Mouse (Mus musculus): ENCODE measurements at regions not wholly inside any gene's neighbourhood (a gene's known extent, or its start where the extent isn't known, plus 50 kb on each side); places are given as distances from the start of the nearest gene placed in this dataset.

DNA sequence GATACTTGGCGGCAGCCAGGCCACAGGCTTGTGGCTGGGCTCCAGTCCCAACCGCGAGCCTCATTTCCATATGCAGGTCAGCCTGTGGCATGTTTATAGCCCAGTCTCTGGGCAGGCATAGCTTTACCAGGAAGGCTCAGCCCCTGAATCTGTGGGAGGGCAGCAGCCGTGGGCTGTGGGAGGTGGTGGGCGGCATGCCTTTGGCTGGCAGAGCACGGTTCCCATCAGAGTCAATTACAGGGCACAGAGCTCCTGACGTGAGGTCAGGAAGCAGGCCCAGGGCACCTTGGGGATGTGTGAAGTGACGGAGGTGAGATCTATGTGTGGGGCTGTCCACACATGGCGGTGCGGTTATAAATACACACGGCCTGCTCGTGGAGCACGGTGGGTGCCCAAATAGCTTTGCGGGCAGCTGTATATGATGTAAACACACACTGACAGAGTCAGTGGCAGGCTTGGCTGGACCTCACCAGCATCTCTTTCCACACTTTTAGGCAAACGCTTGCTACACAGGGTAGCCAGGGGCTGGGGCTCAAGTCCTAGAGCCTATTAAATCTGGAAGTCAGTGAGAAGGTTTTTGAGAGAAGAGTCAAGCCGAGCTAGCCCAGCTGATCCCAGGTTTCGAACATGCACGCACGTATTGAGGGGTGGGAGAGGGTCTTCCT is 71.8 kb downstream of the Gm525 start:
- Histone ChIP-seq H3K9me3 (ENCODE audit: control insufficient read depth, insufficient read depth, low read depth, low read length) (no peaks in the 10 kb centered on the region), H3K4me1 (ENCODE audit: control insufficient read depth in 2 of 2, insufficient read depth in 2 of 2, low read length in 2 of 2, poor library complexity in 1 of 2) (peaks cover 0 to 5% of the 10 kb centered on the region in 2 experiments; a peak in 1 of 4 replicates), H3K4me3 (ENCODE audit: insufficient read depth in 1 of 2, low read depth in 1 of 2, low read length in 2 of 2, poor library complexity in 1 of 2, severe bottlenecking in 1 of 2) (peak overlapping the region; percentile 32 to 38; a peak in 2 of 4 replicates), H3K36me3 (ENCODE audit: control insufficient read depth, insufficient read depth, low read length, poor library complexity, severe bottlenecking) (no peaks in the 10 kb centered on the region), H3K27ac (ENCODE audit: insufficient read depth, low read depth, low read length, poor library complexity, severe bottlenecking) (no peak overlapping the region), H3K9ac (ENCODE audit: insufficient read depth, low read depth, low read length, poor library complexity, severe bottlenecking) (no peak overlapping the region)
- no peak for DNase-seq (ENCODE audit: low read depth, low spot score)
- TF ChIP-seq HCFC1 (IDR thresholded peaks at IDR 0.05; ENCODE audit: borderline replicate concordance, insufficient read depth, low read length), result no peak
- TF ChIP-seq CHD2 (IDR thresholded peaks at IDR 0.05; ENCODE audit: low read depth, low read length), result no peak
- TF ChIP-seq MAFK (IDR thresholded peaks at IDR 0.05; ENCODE audit: insufficient read depth, low read depth, low read length), result no peak
- in situ Hi-C loops (cut with MboI; ENCODE audit: low sequenced_read_pairs in 2 of 2, unreplicated experiment in 2 of 2), result no loop called here

DNA sequence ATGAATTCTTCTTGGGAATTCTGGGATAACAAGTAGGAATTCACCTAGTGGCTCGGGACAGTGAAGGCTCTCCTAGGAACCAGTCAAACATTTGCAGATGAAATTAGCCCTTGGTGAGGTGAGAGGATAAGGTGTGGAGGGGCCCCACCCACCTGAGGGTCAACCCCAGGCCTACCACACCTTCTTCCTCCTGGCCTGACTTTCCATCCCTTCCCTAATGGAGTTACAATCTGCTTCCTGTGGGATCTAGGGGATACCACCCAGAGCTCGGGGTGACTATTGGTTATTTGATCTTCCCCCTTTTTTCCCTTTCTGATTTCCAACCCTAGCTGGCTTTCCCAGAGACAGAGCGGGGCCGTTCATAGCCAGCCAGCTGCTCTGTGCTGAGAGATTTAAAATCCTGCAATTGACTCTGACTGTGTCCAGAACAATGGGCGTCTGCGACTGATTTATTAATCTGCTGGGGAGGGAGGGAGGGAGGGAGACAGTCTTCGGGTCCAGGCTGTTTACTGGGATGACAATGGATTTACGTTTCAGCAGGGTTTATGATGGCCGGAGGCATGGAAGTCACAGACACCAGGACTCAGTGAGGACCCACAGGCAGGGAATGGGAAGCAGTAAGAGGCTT is 69.0 kb downstream of the Gm525 start:
- no peak for TF ChIP-seq ZNF384 (IDR thresholded peaks at IDR 0.05; ENCODE audit: low read depth, low read length)
- no peak for TF ChIP-seq HCFC1 (IDR thresholded peaks at IDR 0.05; ENCODE audit: borderline replicate concordance, insufficient read depth, low read length)
- no peak for TF ChIP-seq MAFK (IDR thresholded peaks at IDR 0.05; ENCODE audit: insufficient read depth, low read depth, low read length)
- TF ChIP-seq CHD2 (IDR thresholded peaks at IDR 0.05; ENCODE audit: low read depth, low read length), result no peak
- no peak for TF ChIP-seq ZC3H11A (IDR thresholded peaks at IDR 0.05; ENCODE audit: borderline replicate concordance, low read depth, low read length)
- no peaks in the 10 kb centered on the region for H3K9me3 ChIP-seq (ENCODE audit: control insufficient read depth, insufficient read depth, low read depth, low read length)
- no peak for DNase-seq (ENCODE audit: low read depth, low spot score)
- no peak overlapping the region for H3K4me3 ChIP-seq (ENCODE audit: insufficient read depth in 1 of 2, low read depth in 1 of 2, low read length in 2 of 2, poor library complexity in 1 of 2, severe bottlenecking in 1 of 2)
- H3K4me1 ChIP-seq (ENCODE audit: control insufficient read depth in 2 of 2, insufficient read depth in 2 of 2, low read length in 2 of 2, poor library complexity in 1 of 2), result peaks cover 0 to 5% of the 10 kb centered on the region in 2 experiments; a peak in 1 of 4 replicates
- no peak overlapping the region for H3K9ac ChIP-seq (ENCODE audit: insufficient read depth, low read depth, low read length, poor library complexity, severe bottlenecking)
- no peaks in the 10 kb centered on the region for H3K36me3 ChIP-seq (ENCODE audit: control insufficient read depth, insufficient read depth, low read length, poor library complexity, severe bottlenecking)
- in situ Hi-C loops (cut with MboI; ENCODE audit: low sequenced_read_pairs in 2 of 2, unreplicated experiment in 2 of 2), result no loop called here
- H3K27ac ChIP-seq (ENCODE audit: insufficient read depth, low read depth, low read length, poor library complexity, severe bottlenecking), result no peak overlapping the region
